Mouse (Mus musculus) limb, embryonic 14.5 days (tissue): ENCODE results near the gene Dhrs4. TPM values are rescaled to one million over a fixed set of nuclear protein-coding genes. Genes with fewer than 3 reads are reported as not detected.

Experiments
- ATAC-seq: fragments of 200-750 bp; cut with Nextera tagmentation; 2 replicates; pipeline ENCODE4 v1.8.0; 2017; ENCODE audit warnings: low read depth, moderate number of reproducible peaks, moderate TSS enrichment; ENCODE audit not compliant: low FRiP score
- DNase-seq: peaks from one replicate; pipeline ENCODE4 v3.0.0-alpha.2; 2015; ENCODE audit warnings: low spot score
- H3K27ac ChIP-seq: fragments of 300-500 bp; sonication (generic); replicated peaks from 2 replicates; pipeline ENCODE4 v1.5.1; 2014; ENCODE audit warnings: low read depth, mild to moderate bottlenecking, low read length, moderate library complexity, mixed read lengths
- H3K27me3 ChIP-seq: fragments of 300-500 bp; sonication (generic); 2 replicates; pipeline ENCODE4 v1.6.1; 2014; ENCODE audit warnings: low read length, mixed read lengths; ENCODE audit not compliant: control insufficient read depth, insufficient read depth
- H3K36me3 ChIP-seq: fragments of 300-500 bp; sonication (generic); 2 replicates; pipeline ENCODE4 v1.6.1; 2014; ENCODE audit warnings: mild to moderate bottlenecking, low read length, moderate library complexity, mixed read lengths; ENCODE audit not compliant: control insufficient read depth, insufficient read depth
- H3K4me1 ChIP-seq: fragments of 300-500 bp; sonication (generic); 2 replicates; pipeline ENCODE4 v1.6.1; 2014; ENCODE audit warnings: antibody characterized with exemption, low read length, mixed read lengths; ENCODE audit not compliant: control insufficient read depth, insufficient read depth
- H3K4me2 ChIP-seq: fragments of 300-500 bp; sonication (generic); replicated peaks from 2 replicates; pipeline ENCODE4 v1.6.1; 2014; ENCODE audit warnings: low read depth, mild to moderate bottlenecking, low read length, moderate library complexity; ENCODE audit not compliant: severe bottlenecking
- H3K4me3 ChIP-seq: fragments of 300-500 bp; sonication (generic); replicated peaks from 2 replicates; pipeline ENCODE4 v1.5.1; 2014; ENCODE audit warnings: low read length
- H3K9ac ChIP-seq: fragments of 300-500 bp; sonication (generic); 2 replicates; pipeline ENCODE4 v1.6.1; 2014; ENCODE audit warnings: mild to moderate bottlenecking, low read depth, low read length, moderate library complexity; ENCODE audit not compliant: severe bottlenecking
- H3K9me3 ChIP-seq: fragments of 300-500 bp; sonication (generic); 2 replicates; pipeline ENCODE4 v1.6.1; 2016; ENCODE audit warnings: low read length; ENCODE audit not compliant: control insufficient read depth
- POLR2A ChIP-seq: fragments of 200-500 bp; IDR thresholded peaks from 2 replicates; pipeline ENCODE4 v1.8.0; 2012; ENCODE audit warnings: inconsistent platforms, mild to moderate bottlenecking, moderate library complexity, borderline replicate concordance; ENCODE audit not compliant: insufficient read depth, insufficient read length; ENCODE audit errors: extremely low read depth
- WGBS: fragments of 180-500 bp; shearing (Covaris S2); extraction: QIAGEN DNeasy Blood & Tissue Kit; methylation state at CpG from one replicate; pipeline ENCODE4 v1.1.7; 2014; 5-methylcytosine and 5-hydroxymethylcytosine counted together
- polyA plus RNA-seq, 2 experiments: library from polyadenylated mRNA; depleted of rRNA in 1 of 2; stranded (reverse) in 1 of 2; unstranded in 1 of 2; fragments of >200 nt; fragmentation: Nextera tagmentation in 1 of 2; extraction: Ambion mirVana in 1 of 2; gene quantifications; 2 replicates each; pipeline versions ENCODE4 v1.2.1 to v1.2.3; 2012 to 2014

Gene Dhrs4
- polyA plus RNA-seq, 2 experiments = 48.4 to 58.6 TPM

DNA sequence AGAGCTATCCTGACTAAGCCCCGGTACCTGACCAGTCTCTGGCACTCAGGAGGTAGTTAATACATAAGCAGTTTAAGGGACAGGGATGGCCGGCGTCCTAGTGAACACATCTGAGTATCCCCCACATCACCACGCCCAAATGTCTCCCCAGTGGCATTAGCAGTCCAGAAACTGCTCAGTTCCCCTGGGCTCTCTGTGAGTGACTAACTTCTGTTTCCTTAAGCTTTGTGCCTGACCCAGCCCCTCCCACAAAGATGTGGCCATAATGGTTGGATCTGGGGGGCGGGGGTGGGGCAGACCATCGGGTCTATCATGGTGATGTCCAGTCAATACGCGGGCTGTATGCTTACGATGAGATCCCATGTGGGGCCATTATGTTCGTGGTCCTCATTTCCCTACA lies 31.0 kb downstream of the Dhrs4 start:
- no peak for TF ChIP-seq POLR2A
- Histone ChIP-seq H3K4me2 (no peak overlapping the region), H3K9ac (no peak overlapping the region), H3K36me3 (no peaks in the 10 kb centered on the region), H3K27ac (no peak overlapping the region), H3K9me3 (no peaks in the 10 kb centered on the region), H3K4me3 (no peak overlapping the region), H3K27me3 (no peaks in the 10 kb centered on the region), H3K4me1 (no peaks in the 10 kb centered on the region; the same call in 1 of the 2 replicates)
- WGBS = 78% methylated on average over 10 of the region's 10 CpGs
- ATAC-seq (no peak), DNase-seq (no peak)

DNA sequence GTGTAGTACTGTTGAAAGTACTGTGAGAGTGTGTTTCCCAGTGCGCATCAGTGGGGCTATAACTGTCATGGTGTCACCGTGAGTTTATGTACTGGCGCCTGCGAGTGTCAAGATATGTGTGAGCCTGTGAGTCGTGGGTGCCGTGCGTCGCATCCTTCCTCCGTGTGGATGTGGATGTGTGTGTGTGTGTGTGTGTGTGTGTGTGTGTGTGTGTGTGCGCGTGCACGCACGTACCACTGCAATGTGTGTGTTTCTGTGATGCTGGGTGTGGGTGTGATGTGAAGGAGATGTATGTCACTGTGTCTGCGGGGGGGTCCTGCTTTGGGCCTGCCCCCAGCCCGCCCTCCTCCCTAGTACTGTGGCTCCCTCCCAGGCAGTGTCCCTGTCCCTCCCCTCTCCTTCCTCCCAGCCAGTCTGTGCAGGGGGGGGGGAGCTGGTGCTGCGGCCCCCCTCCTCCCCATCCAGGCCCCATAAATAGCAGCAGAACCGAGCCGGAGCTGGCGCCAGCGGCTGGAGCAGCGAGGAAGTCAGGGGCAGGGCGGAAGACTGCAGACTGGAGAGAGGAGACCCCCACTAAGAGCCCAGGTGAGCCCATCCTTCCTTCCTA lies 31.7 kb downstream of the Dhrs4 start, which contains the start of gene Cpne6:
TSS of gene Cpne6 (plus strand) at position 321 of the 607 bp plus-strand sequence.
- H3K36me3 ChIP-seq = no peaks in the 10 kb centered on the region
- H3K4me1 ChIP-seq = no peaks in the 10 kb centered on the region; the same call in 1 of the 2 replicates
- H3K9me3 ChIP-seq = no peaks in the 10 kb centered on the region
- TF ChIP-seq POLR2A = no peak
- H3K4me2 ChIP-seq = no peak within 1 kb of the TSS
- H3K9ac ChIP-seq = no peak within 1 kb of the TSS
- no peaks in the 10 kb centered on the region for H3K27me3 ChIP-seq
- 68% methylated on average over 22 of the region's 22 CpGs for WGBS
- ATAC-seq (0 out of 2 replicates have a peak, but pooled peaks have one; percentile 19), DNase-seq (no peak)
- no peak within 1 kb of the TSS for H3K27ac ChIP-seq
- no peak within 1 kb of the TSS for H3K4me3 ChIP-seq

DNA sequence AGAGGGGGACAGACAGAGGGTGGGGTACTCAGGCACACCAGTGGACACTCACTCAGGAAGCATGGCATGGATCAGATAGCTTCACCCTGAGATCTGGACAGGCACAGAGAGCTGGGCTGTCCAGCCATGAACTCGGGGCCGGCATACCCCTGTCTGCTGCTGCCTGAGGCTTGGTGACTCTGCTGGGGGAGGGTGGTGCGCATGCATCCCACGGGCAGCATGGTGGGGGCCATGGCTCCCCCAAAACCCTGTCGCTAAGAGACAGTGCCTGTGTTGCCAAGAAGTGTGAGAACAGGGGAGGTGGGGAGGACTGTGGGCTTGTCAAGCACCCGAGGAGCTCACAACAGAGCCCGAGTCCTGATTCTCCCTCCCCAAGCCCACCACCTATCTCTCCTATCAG lies 32.5 kb downstream of the Dhrs4 start:
- 57% methylated on average over 7 of the region's 7 CpGs for WGBS
- ATAC-seq (no peak), DNase-seq (no peak)
- H3K27me3 ChIP-seq = no peaks in the 10 kb centered on the region
- H3K27ac ChIP-seq = no peak overlapping the region
- H3K4me2 ChIP-seq = no peak overlapping the region
- H3K9ac ChIP-seq = no peak overlapping the region
- H3K4me1 ChIP-seq = no peaks in the 10 kb centered on the region; the same call in 1 of the 2 replicates
- no peaks in the 10 kb centered on the region for H3K9me3 ChIP-seq
- TF ChIP-seq POLR2A = no peak
- no peak overlapping the region for H3K4me3 ChIP-seq
- H3K36me3 ChIP-seq = no peaks in the 10 kb centered on the region

DNA sequence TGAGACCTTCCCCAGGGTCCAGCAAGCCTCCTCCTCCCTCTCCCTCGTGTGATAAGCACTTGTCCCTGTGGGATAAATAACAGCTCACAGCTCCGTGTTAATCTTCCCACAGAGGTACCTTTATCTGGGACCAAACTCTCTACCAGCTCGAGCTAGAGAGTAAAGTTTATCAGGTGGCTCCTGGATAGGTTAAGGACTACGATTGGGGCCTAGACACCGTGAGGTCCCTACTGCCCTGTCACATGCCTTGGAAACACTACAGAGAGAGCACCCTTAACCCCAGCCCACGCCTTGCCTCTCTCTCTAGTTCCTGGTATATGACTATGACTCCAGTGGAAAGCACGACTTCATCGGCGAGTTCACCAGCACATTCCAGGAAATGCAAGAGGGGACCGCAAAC lies 35.4 kb downstream of the Dhrs4 start:
- 59% methylated on average over 10 of the region's 10 CpGs for WGBS
- ATAC-seq (no peak), DNase-seq (no peak)

DNA sequence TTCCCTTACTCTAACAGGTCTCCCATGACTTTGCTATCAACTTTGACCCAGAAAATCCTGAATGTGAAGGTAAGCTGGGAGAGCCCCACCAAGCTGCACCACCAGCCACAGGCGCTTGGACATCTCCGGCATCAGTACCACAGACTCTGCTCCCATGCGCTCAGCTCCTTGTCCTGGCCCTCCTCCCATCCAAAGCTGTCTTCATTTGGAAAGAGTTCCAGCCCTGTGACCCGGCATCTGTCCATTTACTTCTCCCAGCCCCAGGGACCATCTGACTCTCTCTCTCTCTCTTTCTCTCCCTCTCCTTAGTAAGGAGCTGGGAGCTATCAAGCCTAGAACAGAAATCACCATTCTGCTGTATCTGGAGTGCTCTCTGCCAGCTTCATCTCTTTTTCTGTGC lies 37.3 kb downstream of the Dhrs4 start:
- ATAC-seq = no peak
- peaks cover 18% of the 10 kb centered on the region for H3K27me3 ChIP-seq
- no peak overlapping the region for H3K9ac ChIP-seq
- H3K4me1 ChIP-seq = no peaks in the 10 kb centered on the region
- no peak overlapping the region for H3K27ac ChIP-seq
- 85% methylated on average over 4 of the region's 4 CpGs for WGBS
- no peak for TF ChIP-seq POLR2A
- H3K4me2 ChIP-seq = no peak overlapping the region
- H3K36me3 ChIP-seq = no peaks in the 10 kb centered on the region
- no peak overlapping the region for H3K4me3 ChIP-seq
- DNase-seq = no peak
- H3K9me3 ChIP-seq = no peaks in the 10 kb centered on the region

More for the DNA sequence above, 35.4 kb downstream of the Dhrs4 start:
- Histone ChIP-seq H3K36me3 (no peaks in the 10 kb centered on the region), H3K4me1 (no peaks in the 10 kb centered on the region; the same call in 1 of the 2 replicates), H3K4me2 (no peak overlapping the region), H3K27me3 (peaks cover 1% of the 10 kb centered on the region; the same call in 1 of the 2 replicates), H3K27ac (no peak overlapping the region), H3K4me3 (no peak overlapping the region), H3K9me3 (no peaks in the 10 kb centered on the region), H3K9ac (no peak overlapping the region)
- no peak for TF ChIP-seq POLR2A

DNA sequence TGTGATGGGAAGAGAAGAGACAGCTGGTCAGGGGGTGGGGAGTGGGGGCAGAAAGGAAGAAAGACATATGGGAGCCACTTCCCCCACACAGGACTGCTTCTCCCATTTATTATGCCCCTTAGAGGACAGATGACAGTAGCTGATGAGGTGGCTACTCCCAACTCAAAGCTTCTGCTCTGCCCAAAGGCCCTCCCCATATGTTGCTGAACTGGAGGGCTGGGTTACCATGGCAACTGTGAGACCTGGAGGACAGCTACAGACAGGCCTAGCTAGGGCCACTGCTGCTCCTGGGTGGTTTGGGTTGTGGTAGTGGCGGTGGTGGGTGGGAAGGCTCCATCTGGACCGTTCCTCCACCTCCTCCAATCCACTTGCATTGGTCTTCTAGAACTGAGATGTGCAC lies 40.3 kb downstream of the Dhrs4 start:
- Histone ChIP-seq H3K4me3 (no peak overlapping the region), H3K4me2 (no peak overlapping the region), H3K4me1 (no peaks in the 10 kb centered on the region), H3K27ac (no peak overlapping the region), H3K9me3 (no peaks in the 10 kb centered on the region), H3K9ac (no peak overlapping the region), H3K27me3 (peaks cover 29% of the 10 kb centered on the region), H3K36me3 (no peaks in the 10 kb centered on the region)
- ATAC-seq = no peak
- DNase-seq = no peak
- no peak for TF ChIP-seq POLR2A
- WGBS = 65% methylated on average over 2 of the region's 2 CpGs
